Mouse (Mus musculus) midbrain, embryonic 14.5 days (tissue): ENCODE measurements at regions not wholly inside any gene's neighbourhood (a gene's known extent, or its start where the extent isn't known, plus 50 kb on each side); places are given as distances from the start of the nearest gene placed in this dataset.
A peak's percentile ranks its signal among the peaks of the same experiment; 100 is the strongest.

Source experiments
- ATAC-seq: fragments of 200-750 bp; cut with Nextera tagmentation; 2 replicates; pipeline ENCODE4 v1.8.0; 2017; ENCODE audit warnings: moderate number of reproducible peaks, moderate library complexity; ENCODE audit not compliant: low FRiP score, low TSS enrichment
- DNase-seq: peaks from one replicate; pipeline ENCODE4 v3.0.0-alpha.2; 2015
- H3K27ac ChIP-seq: fragments of 300-500 bp; sonication (generic); replicated peaks from 2 replicates; pipeline ENCODE4 v1.5.1; 2014; ENCODE audit warnings: mild to moderate bottlenecking, low read depth, low read length, moderate library complexity
- H3K27me3 ChIP-seq: fragments of 300-500 bp; sonication (generic); 2 replicates; pipeline ENCODE4 v1.6.1; 2014; ENCODE audit warnings: low read length, control low read depth, mixed read lengths; ENCODE audit not compliant: control insufficient read depth, insufficient read depth
- H3K36me3 ChIP-seq: fragments of 300-500 bp; sonication (generic); 2 replicates; pipeline ENCODE4 v1.6.1; 2014; ENCODE audit warnings: low read length, control low read depth; ENCODE audit not compliant: control insufficient read depth, insufficient read depth
- H3K4me1 ChIP-seq: fragments of 300-500 bp; sonication (generic); 2 replicates; pipeline ENCODE4 v1.6.1; 2014; ENCODE audit warnings: mild to moderate bottlenecking, antibody characterized with exemption, low read length, control low read depth; ENCODE audit not compliant: control insufficient read depth, insufficient read depth
- H3K4me2 ChIP-seq: fragments of 300-500 bp; sonication (generic); 2 replicates; pipeline ENCODE4 v1.6.1; 2014; ENCODE audit warnings: mild to moderate bottlenecking, low read length, moderate library complexity
- H3K4me3 ChIP-seq: fragments of 300-500 bp; sonication (generic); replicated peaks from 2 replicates; pipeline ENCODE4 v1.5.1; 2014; ENCODE audit warnings: low read depth, low read length
- H3K9ac ChIP-seq: fragments of 300-500 bp; sonication (generic); replicated peaks from 2 replicates; pipeline ENCODE4 v1.6.1; 2014; ENCODE audit warnings: mild to moderate bottlenecking, low read length, moderate library complexity
- H3K9me3 ChIP-seq: fragments of 300-500 bp; sonication (generic); 2 replicates; pipeline ENCODE4 v1.6.1; 2016; ENCODE audit warnings: low read length, control low read depth, mixed read lengths; ENCODE audit not compliant: control insufficient read depth
- WGBS: fragments of 180-500 bp; shearing (Covaris S2); extraction: QIAGEN DNeasy Blood & Tissue Kit; methylation state at CpG from one replicate; pipeline ENCODE4 v1.1.7; 2014; 5-methylcytosine and 5-hydroxymethylcytosine counted together

DNA sequence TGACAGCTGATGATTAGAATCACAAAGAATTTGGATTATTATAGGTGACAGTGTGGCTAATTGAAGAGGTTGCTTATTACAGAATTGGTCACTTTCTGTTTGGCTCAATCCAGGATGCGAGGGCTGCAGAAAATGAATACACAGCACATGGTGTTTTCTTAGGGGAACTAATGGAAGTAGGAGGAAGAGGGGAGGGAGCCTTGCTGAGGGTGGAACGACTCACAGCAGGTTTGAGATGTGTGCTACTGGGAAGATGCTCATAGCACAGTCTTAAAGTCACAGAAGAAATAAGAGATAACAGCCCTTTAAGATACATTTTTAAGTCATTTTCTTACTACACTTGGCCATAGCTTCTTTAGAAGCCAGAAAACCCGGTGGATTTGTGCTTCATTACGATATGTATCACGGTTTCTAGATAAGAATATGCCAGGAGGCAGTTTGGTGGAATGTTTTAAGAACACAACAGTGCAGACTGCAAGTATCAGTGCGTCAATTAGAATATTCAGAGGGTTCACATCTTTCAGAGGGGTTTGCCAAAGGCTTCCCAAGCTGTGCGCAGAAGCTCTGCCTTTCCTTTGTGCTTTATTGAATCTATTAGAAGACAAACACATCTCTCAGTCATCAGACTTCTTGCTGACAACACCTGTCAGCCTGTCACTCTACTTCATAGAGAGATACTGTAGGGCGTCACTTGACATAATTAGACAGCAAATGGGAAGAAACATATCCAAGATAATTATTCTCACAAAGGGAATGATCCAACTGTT is 853.7 kb downstream of the Otol1 start:
- Histone ChIP-seq H3K27me3 (no peaks in the 10 kb centered on the region), H3K36me3 (no peaks in the 10 kb centered on the region), H3K4me2 (no peak overlapping the region), H3K9ac (no peak overlapping the region), H3K9me3 (no peaks in the 10 kb centered on the region), H3K27ac (no peak overlapping the region), H3K4me1 (no peaks in the 10 kb centered on the region), H3K4me3 (no peak overlapping the region)
- 57% methylated on average over 8 of the region's 8 CpGs for WGBS
- DNase-seq (peak; percentile 33), ATAC-seq (no peak)

DNA sequence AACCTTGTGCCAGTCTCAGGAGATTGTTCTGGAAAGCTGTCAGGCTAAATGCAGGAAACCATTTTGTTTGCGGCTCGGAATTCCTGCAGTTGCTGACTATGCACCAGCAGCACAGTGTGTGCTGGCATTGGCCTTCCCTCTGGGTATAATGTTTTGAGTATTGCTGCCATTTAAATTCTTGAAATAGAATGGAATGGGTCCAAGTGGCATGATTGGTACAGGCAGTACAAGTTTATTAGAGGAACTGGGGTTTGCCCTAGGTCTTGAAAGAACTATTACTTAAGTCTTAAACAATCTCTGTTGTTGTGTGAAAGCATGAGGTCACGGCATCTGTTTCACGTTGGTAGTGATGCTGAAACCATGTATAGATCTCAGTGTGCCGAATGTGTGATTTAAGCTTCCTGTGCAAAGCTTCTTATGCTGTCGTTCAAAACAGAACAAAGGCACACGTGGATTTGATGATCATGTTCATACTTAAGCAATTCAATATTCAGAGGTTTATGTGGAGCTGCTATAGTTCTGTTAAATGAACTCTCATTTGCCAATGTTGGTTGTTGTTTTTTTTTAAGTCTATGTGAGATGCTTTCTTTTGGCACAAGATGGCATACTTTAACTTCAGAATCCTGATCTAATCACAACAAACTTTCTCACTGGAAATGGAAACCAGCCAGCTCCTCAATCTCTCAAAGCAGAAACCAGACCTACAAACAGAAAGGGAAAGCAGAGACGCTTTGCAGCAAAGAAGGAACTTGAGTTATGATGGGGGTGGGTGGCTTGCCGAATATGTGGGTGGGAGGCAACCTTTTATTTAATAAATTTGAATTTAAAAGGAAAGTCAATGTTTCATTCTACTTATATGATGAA is 866.5 kb downstream of the Otol1 start:
- no peak for ATAC-seq
- no peak overlapping the region for H3K27ac ChIP-seq
- 87% methylated on average over 9 of the region's 9 CpGs for WGBS

DNA sequence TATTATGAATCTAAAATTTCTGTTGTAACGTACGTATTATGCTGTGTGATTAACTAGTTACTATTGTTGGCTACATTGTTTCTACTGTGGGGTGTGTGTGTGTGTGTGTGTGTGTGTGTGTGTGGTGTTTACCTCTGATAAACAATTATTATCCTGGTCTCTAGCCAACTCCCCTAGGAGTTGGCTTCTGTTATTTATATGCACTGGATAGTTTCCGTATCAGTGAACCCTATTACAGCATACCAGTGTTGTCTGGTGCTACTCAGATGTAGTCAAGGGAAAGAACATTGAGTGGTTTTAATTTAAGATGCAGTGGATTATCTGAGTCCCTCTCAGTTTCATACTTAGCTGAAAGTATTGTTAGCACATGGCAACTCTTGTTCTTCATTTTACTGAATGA is 867.2 kb downstream of the Otol1 start:
- no peaks in the 10 kb centered on the region for H3K9me3 ChIP-seq
- no peak overlapping the region for H3K9ac ChIP-seq
- H3K4me2 ChIP-seq = no peak overlapping the region
- no peaks in the 10 kb centered on the region for H3K27me3 ChIP-seq
- H3K4me1 ChIP-seq = no peaks in the 10 kb centered on the region
- WGBS = 77% methylated on average over 3 of the region's 3 CpGs
- no peak overlapping the region for H3K4me3 ChIP-seq
- H3K27ac ChIP-seq = no peak overlapping the region
- H3K36me3 ChIP-seq = no peaks in the 10 kb centered on the region
- DNase-seq = peak; percentile 8
- ATAC-seq = no peak

More for the DNA sequence above, 866.5 kb downstream of the Otol1 start:
- peak; percentile 39 for DNase-seq
- Histone ChIP-seq H3K27me3 (no peaks in the 10 kb centered on the region), H3K9me3 (no peaks in the 10 kb centered on the region), H3K4me3 (no peak overlapping the region), H3K9ac (no peak overlapping the region), H3K4me1 (no peaks in the 10 kb centered on the region), H3K4me2 (no peak overlapping the region), H3K36me3 (no peaks in the 10 kb centered on the region)
